Mouse (Mus musculus) layer of hippocampus, adult 9-11 months (tissue): ENCODE data around the gene Rab27a.
"Not testable (repeated sequence)": the region's sequence is repeated elsewhere in the genome, so short reads cannot be mapped to it uniquely, and the experiment has no call there.

ENCODE experiments used
- DNase-seq: peaks from one replicate; pipeline ENCODE4 v3.0.0; 2022

Rab27a gene

GRCm38 (mm10) chr9:73094580-73094979, 49.9 kb downstream of the Rab27a start:
- peak; percentile 48 for DNase-seq

GRCm38 (mm10) chr9:73097898-73098297, 53.2 kb downstream of the Rab27a start:
- DNase-seq = no peak

GRCm38 (mm10) chr9:73101536-73101935, 56.9 kb downstream of the Rab27a start, which contains the start of gene Khdc3:
Khdc3 (plus strand) TSS chr9:73101836.
- DNase-seq = no peak

- DNase-seq = no peak
Observed at GRCm38 (mm10) chr9:73102181-73102580, 57.5 kb downstream of the Rab27a start, which contains the start of gene Gm20509. Gm20509 (plus strand) TSS chr9:73102470.

- DNase-seq = no peak
Observed at GRCm38 (mm10) chr9:73103159-73103879, 58.7 kb downstream of the Rab27a start.

- DNase-seq = no peak
Observed at GRCm38 (mm10) chr9:73103880-73104198, 59.2 kb downstream of the Rab27a start.

- no peak for DNase-seq
Observed at GRCm38 (mm10) chr9:73105141-73105540, 60.5 kb downstream of the Rab27a start.

- DNase-seq = no peak
Observed at GRCm38 (mm10) chr9:73105771-73106170, 61.1 kb downstream of the Rab27a start.

GRCm38 (mm10) chr9:73112919-73113906, 68.6 kb downstream of the Rab27a start, which contains the start of gene Rsl24d1:
Rsl24d1 (plus strand) TSS chr9:73113426.
- DNase-seq = peak; percentile 95

- not testable (repeated sequence) for DNase-seq
Observed at GRCm38 (mm10) chr9:73116704-73117103, 72.0 kb downstream of the Rab27a start.

- DNase-seq = no peak
Observed at GRCm38 (mm10) chr9:73118012-73118411, 73.4 kb downstream of the Rab27a start.

- DNase-seq = peak; percentile 36
Observed at GRCm38 (mm10) chr9:73121735-73122134, 77.1 kb downstream of the Rab27a start.

GRCm38 (mm10) chr9:73125043-73125570, 80.5 kb downstream of the Rab27a start:
- no peak for DNase-seq

- no peak for DNase-seq
Observed at GRCm38 (mm10) chr9:73127457-73127856, 82.8 kb downstream of the Rab27a start.

- no peak for DNase-seq
Observed at GRCm38 (mm10) chr9:73129875-73130274, 85.2 kb downstream of the Rab27a start.

GRCm38 (mm10) chr9:73130529-73130928, 85.9 kb downstream of the Rab27a start:
- DNase-seq = no peak

GRCm38 (mm10) chr9:73137341-73137886, 92.8 kb downstream of the Rab27a start:
- no peak for DNase-seq
